Mouse (Mus musculus) hindbrain, postnatal 0 days (tissue): ENCODE measurements at regions not wholly inside any gene's neighbourhood (a gene's known extent, or its start where the extent isn't known, plus 50 kb on each side); places are given as distances from the start of the nearest gene placed in this dataset.

ENCODE experiments used
- ATAC-seq: fragments of 200-750 bp; cut with Nextera tagmentation; 2 replicates; pipeline ENCODE4 v1.8.0; 2017; ENCODE audit warnings: mild to moderate bottlenecking, moderate TSS enrichment, moderate library complexity
- DNase-seq: peaks from one replicate; pipeline ENCODE4 v3.0.0-alpha.2; 2015; ENCODE audit warnings: low spot score
- H3K27ac ChIP-seq: fragments of 300-500 bp; sonication (generic); 2 replicates; pipeline ENCODE4 v1.5.1; 2014; ENCODE audit warnings: mild to moderate bottlenecking
- H3K27me3 ChIP-seq: fragments of 300-500 bp; sonication (generic); 2 replicates; pipeline ENCODE4 v1.6.1; 2014; ENCODE audit warnings: low read length, mixed read lengths; ENCODE audit not compliant: insufficient read depth
- H3K36me3 ChIP-seq: fragments of 300-500 bp; sonication (generic); 2 replicates; pipeline ENCODE4 v1.6.1; 2014; ENCODE audit warnings: low read length, mixed read lengths; ENCODE audit not compliant: insufficient read depth
- H3K4me1 ChIP-seq: fragments of 300-500 bp; sonication (generic); 2 replicates; pipeline ENCODE4 v1.6.1; 2014; ENCODE audit warnings: antibody characterized with exemption, low read length, mixed read lengths; ENCODE audit not compliant: insufficient read depth
- H3K4me2 ChIP-seq: fragments of 300-500 bp; sonication (generic); 2 replicates; pipeline ENCODE4 v1.6.1; 2014; ENCODE audit warnings: low read depth, mild to moderate bottlenecking, low read length, moderate library complexity, mixed read lengths
- H3K4me3 ChIP-seq: fragments of 300-500 bp; sonication (generic); 2 replicates; pipeline ENCODE4 v1.5.1; 2014; ENCODE audit warnings: low read length
- H3K9ac ChIP-seq: fragments of 300-500 bp; sonication (generic); replicated peaks from 2 replicates; pipeline ENCODE4 v1.6.1; 2014; ENCODE audit warnings: mild to moderate bottlenecking, low read length, moderate library complexity, mixed read lengths
- H3K9me3 ChIP-seq: fragments of 300-500 bp; sonication (generic); 2 replicates; pipeline ENCODE4 v1.6.1; 2016; ENCODE audit warnings: low read length, mixed read lengths
- CTCF ChIP-seq: IDR thresholded peaks from 2 replicates; pipeline ENCODE4 v1.5.1; 2016; ENCODE audit warnings: antibody characterized with exemption, control low read depth, low read depth
- WGBS: fragments of 180-500 bp; shearing (Covaris S2); extraction: QIAGEN DNeasy Blood & Tissue Kit; methylation state at CpG from one replicate; pipeline ENCODE4 v1.1.7; 2014; 5-methylcytosine and 5-hydroxymethylcytosine counted together

DNA sequence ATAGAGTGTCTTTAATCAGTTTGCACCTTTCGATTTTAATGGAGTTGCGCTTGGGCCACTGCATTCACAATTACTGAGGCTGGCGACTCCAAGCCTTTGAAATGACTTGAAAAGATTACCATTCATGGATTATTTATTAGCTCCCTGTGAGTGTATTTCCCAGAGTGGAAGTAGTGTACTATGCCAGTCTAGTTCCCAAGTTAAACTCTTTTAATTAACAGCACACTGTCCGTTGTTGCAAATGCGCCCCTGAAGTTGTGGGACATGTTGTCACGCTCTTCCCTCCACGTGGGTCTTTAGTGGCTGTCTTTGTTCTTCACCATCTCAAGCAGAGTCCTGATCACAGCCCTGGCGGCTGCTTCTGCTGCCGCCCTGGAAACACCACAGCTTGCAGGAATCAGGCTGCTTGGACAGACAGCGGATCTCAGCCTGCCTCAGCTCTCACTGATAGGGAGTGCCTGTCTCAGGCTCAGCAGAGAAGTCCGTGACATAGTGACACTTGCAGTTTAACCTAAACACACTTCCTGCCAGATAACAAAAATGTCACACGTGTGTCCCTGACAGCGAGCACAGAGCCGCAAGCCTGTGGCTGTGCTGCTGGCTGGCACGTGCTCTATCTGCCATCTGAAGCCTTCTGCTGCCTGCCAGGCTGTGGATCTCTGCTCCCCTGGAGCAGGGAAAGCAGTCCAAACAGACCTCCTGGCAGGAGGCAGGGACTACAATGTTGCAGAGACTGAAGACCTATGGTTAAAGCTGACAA lies 244.1 kb downstream of the Snx10 start:
- peak; percentile 90 for ATAC-seq
- Histone ChIP-seq H3K36me3 (no peaks in the 10 kb centered on the region), H3K9ac (0 out of 2 replicates have a peak overlapping the region, but pooled peaks have one; percentile 13), H3K27me3 (no peaks in the 10 kb centered on the region), H3K4me2 (peak overlapping the region; percentile 42), H3K4me3 (no peak overlapping the region), H3K9me3 (no peaks in the 10 kb centered on the region), H3K27ac (peak overlapping the region; percentile 75), H3K4me1 (peaks cover 6% of the 10 kb centered on the region; the same call in 1 of the 2 replicates)
- peak; percentile 75 for DNase-seq
- no peak; the same call in none of the 2 replicates for TF ChIP-seq CTCF
- WGBS: 6% methylated on average over 15 of the region's 15 CpGs

DNA sequence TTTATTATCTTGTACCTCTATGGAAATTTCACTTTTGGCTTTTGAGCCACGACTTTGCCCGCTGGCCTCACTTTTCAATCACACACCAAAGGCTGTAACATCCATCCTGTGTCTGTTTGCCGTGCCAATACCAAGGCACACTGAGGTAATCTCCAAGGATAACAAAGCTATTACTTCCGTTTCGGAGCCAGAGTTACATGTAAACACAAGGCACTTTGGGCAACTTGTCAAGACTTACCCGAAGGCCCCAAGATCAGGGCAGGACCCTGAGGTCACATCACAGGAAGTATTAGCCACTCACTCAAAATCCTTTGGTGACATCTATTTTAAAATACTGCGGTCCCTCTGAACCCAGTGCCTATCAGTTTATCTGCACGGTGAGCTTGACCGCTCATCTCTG lies 241.3 kb downstream of the Skap2 start:
- no peak overlapping the region for H3K4me3 ChIP-seq
- H3K9me3 ChIP-seq: no peaks in the 10 kb centered on the region
- no peak for TF ChIP-seq CTCF
- H3K27me3 ChIP-seq: no peaks in the 10 kb centered on the region
- H3K36me3 ChIP-seq: no peaks in the 10 kb centered on the region
- WGBS: 87% methylated on average over 9 of the region's 9 CpGs
- no peak overlapping the region for H3K27ac ChIP-seq
- ATAC-seq: no peak
- no peak for DNase-seq
- H3K9ac ChIP-seq: no peak overlapping the region
- no peak overlapping the region for H3K4me2 ChIP-seq
- H3K4me1 ChIP-seq: peaks cover 6% of the 10 kb centered on the region; the same call in 1 of the 2 replicates

- ATAC-seq: no peak
Measured at GRCm38 (mm10) chr6:51771424-51771823, 240.9 kb downstream of the Skap2 start.

DNA sequence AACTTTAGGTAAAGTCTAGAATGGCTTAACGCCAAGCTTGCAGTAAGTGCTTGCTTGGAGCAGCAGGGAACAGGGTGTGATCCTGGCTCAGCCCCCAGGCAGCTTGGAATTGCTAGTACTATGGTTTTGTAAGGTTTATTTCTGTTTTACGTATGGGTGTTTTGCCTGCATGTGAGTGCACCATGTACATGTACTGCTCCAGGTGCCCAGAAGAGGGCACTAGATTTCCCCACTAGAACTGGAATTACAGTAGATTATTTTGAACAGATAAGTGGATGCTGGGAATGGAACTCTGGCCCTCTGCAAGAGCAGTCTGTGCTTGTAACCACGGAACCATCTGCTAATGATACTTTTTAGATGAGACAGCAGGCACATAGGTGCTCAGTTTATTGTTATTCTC lies 237.6 kb downstream of the Skap2 start:
- Histone ChIP-seq H3K36me3 (no peaks in the 10 kb centered on the region), H3K9ac (no peak overlapping the region), H3K4me2 (no peak overlapping the region), H3K4me1 (no peaks in the 10 kb centered on the region), H3K27me3 (no peaks in the 10 kb centered on the region), H3K27ac (no peak overlapping the region), H3K9me3 (no peaks in the 10 kb centered on the region), H3K4me3 (no peak overlapping the region)
- peak; percentile 30 for TF ChIP-seq CTCF
- 73% methylated on average over 3 of the region's 3 CpGs for WGBS
- ATAC-seq: no peak
- no peak for DNase-seq

More at GRCm38 (mm10) chr6:51771424-51771823, 240.9 kb downstream of the Skap2 start:
- WGBS: 60% methylated on average over 11 of the region's 11 CpGs
- H3K27me3 ChIP-seq: no peaks in the 10 kb centered on the region
- no peaks in the 10 kb centered on the region for H3K9me3 ChIP-seq
- no peak overlapping the region for H3K27ac ChIP-seq
- H3K36me3 ChIP-seq: no peaks in the 10 kb centered on the region
- TF ChIP-seq CTCF: no peak
- H3K4me3 ChIP-seq: no peak overlapping the region
- DNase-seq: no peak
- no peak overlapping the region for H3K9ac ChIP-seq
- peaks cover 6% of the 10 kb centered on the region; the same call in 1 of the 2 replicates for H3K4me1 ChIP-seq
- H3K4me2 ChIP-seq: no peak overlapping the region

- no peak overlapping the region for H3K27ac ChIP-seq
- ATAC-seq (no peak), DNase-seq (no peak)
- TF ChIP-seq CTCF: no peak
- 66% methylated on average over 3 of the region's 3 CpGs for WGBS
- H3K9ac ChIP-seq: no peak overlapping the region
- no peaks in the 10 kb centered on the region for H3K9me3 ChIP-seq
- no peak overlapping the region for H3K4me2 ChIP-seq
- H3K4me3 ChIP-seq: no peak overlapping the region
- H3K27me3 ChIP-seq: no peaks in the 10 kb centered on the region
- no peaks in the 10 kb centered on the region for H3K36me3 ChIP-seq
- H3K4me1 ChIP-seq: no peaks in the 10 kb centered on the region
Measured at GRCm38 (mm10) chr6:51785615-51786014, 226.7 kb downstream of the Skap2 start.

GRCm38 (mm10) chr6:51786836-51787235 lies 225.5 kb downstream of the Skap2 start:
- no peak for DNase-seq
- 63% methylated on average over 3 of the region's 3 CpGs for WGBS
- Histone ChIP-seq H3K4me2 (no peak overlapping the region), H3K27me3 (no peaks in the 10 kb centered on the region), H3K9me3 (no peaks in the 10 kb centered on the region), H3K4me3 (no peak overlapping the region), H3K4me1 (no peaks in the 10 kb centered on the region), H3K9ac (no peak overlapping the region), H3K36me3 (no peaks in the 10 kb centered on the region), H3K27ac (no peak overlapping the region)
- no peak for TF ChIP-seq CTCF
- ATAC-seq: no peak

- no peak for TF ChIP-seq CTCF
- ATAC-seq: no peak
- 72% methylated on average over 9 of the region's 9 CpGs for WGBS
- H3K4me3 ChIP-seq: no peak overlapping the region
- no peak overlapping the region for H3K4me2 ChIP-seq
- H3K36me3 ChIP-seq: no peaks in the 10 kb centered on the region
- H3K9me3 ChIP-seq: no peaks in the 10 kb centered on the region
- H3K27me3 ChIP-seq: no peaks in the 10 kb centered on the region
- H3K9ac ChIP-seq: no peak overlapping the region
- no peak for DNase-seq
- no peaks in the 10 kb centered on the region for H3K4me1 ChIP-seq
- H3K27ac ChIP-seq: no peak overlapping the region
Measured at GRCm38 (mm10) chr6:51788156-51788555, 224.2 kb downstream of the Skap2 start.
